Mouse (Mus musculus) neural tube, embryonic 15.5 days (tissue): ENCODE data around the gene Cacna2d4. TPM values are rescaled to one million over a fixed set of nuclear protein-coding genes. Genes with fewer than 3 reads are reported as not detected.
A peak's percentile ranks its signal among the peaks of the same experiment; 100 is the strongest.

Source experiments
- ATAC-seq: fragments of 200-750 bp; cut with Nextera tagmentation; 2 replicates; pipeline ENCODE4 v1.8.0; 2017; ENCODE audit warnings: mild to moderate bottlenecking, moderate TSS enrichment, moderate library complexity; ENCODE audit not compliant: low FRiP score
- H3K27ac ChIP-seq: fragments of 300-500 bp; sonication (generic); replicated peaks from 2 replicates; pipeline ENCODE4 v1.5.1; 2015; ENCODE audit warnings: mild to moderate bottlenecking, inconsistent platforms
- H3K27me3 ChIP-seq: fragments of 300-500 bp; sonication (generic); replicated peaks from 2 replicates; pipeline ENCODE4 v1.6.1; 2015; ENCODE audit warnings: inconsistent platforms
- H3K36me3 ChIP-seq: fragments of 300-500 bp; sonication (generic); 2 replicates; pipeline ENCODE4 v1.6.1; 2015; ENCODE audit warnings: inconsistent platforms
- H3K4me1 ChIP-seq: fragments of 300-500 bp; sonication (generic); 2 replicates; pipeline ENCODE4 v1.6.1; 2015; ENCODE audit warnings: inconsistent platforms
- H3K4me2 ChIP-seq: fragments of 300-500 bp; sonication (generic); 2 replicates; pipeline ENCODE4 v1.6.1; 2015; ENCODE audit warnings: inconsistent platforms, mild to moderate bottlenecking, moderate library complexity
- H3K4me3 ChIP-seq: fragments of 300-500 bp; sonication (generic); replicated peaks from 2 replicates; pipeline ENCODE4 v1.5.1; 2015; ENCODE audit warnings: mild to moderate bottlenecking, inconsistent platforms
- H3K9ac ChIP-seq: fragments of 300-500 bp; sonication (generic); replicated peaks from 2 replicates; pipeline ENCODE4 v1.6.1; 2015; ENCODE audit warnings: mild to moderate bottlenecking, inconsistent platforms
- H3K9me3 ChIP-seq: fragments of 300-500 bp; sonication (generic); replicated peaks from 2 replicates; pipeline ENCODE4 v1.6.1; 2016; ENCODE audit warnings: inconsistent platforms
- WGBS: fragments of 180-500 bp; shearing (Covaris S2); methylation state at CpG from one replicate; pipeline ENCODE4 v1.1.7; 2015; ENCODE audit warnings: mixed read lengths; 5-methylcytosine and 5-hydroxymethylcytosine counted together
- polyA plus RNA-seq: library from polyadenylated mRNA; unstranded; fragments of >200 nt; fragmentation: Nextera tagmentation; extraction: Ambion mirVana; gene quantifications from 2 replicates; pipeline ENCODE4 v1.2.1, GENCODE M21; 2015

Cacna2d4 gene
- polyA plus RNA-seq, 1 experiment from 2014 or later = 0.40 TPM

- no peaks in the 10 kb centered on the region for H3K36me3 ChIP-seq
- H3K9me3 ChIP-seq = no peaks in the 10 kb centered on the region
- H3K9ac ChIP-seq = no peak overlapping the region
- 78% methylated on average over 5 of the region's 5 CpGs for WGBS
- no peak for ATAC-seq
- no peak overlapping the region for H3K4me2 ChIP-seq
- H3K4me3 ChIP-seq = no peak overlapping the region
- no peaks in the 10 kb centered on the region for H3K4me1 ChIP-seq
- no peak overlapping the region for H3K27ac ChIP-seq
- no peaks in the 10 kb centered on the region for H3K27me3 ChIP-seq
Observed at GRCm38 (mm10) chr6:119375035-119375434, 138.7 kb downstream of the Cacna2d4 start.

- H3K4me1 ChIP-seq = no peaks in the 10 kb centered on the region
- H3K4me2 ChIP-seq = no peak overlapping the region
- no peaks in the 10 kb centered on the region for H3K27me3 ChIP-seq
- no peak overlapping the region for H3K9ac ChIP-seq
- WGBS = 86% methylated on average over 2 of the region's 2 CpGs
- H3K27ac ChIP-seq = no peak overlapping the region
- no peaks in the 10 kb centered on the region for H3K36me3 ChIP-seq
- no peak for ATAC-seq
- no peaks in the 10 kb centered on the region for H3K9me3 ChIP-seq
- no peak overlapping the region for H3K4me3 ChIP-seq
Observed at GRCm38 (mm10) chr6:119377613-119378012, 141.3 kb downstream of the Cacna2d4 start.

GRCm38 (mm10) chr6:119378631-119379030 is 142.3 kb downstream of the Cacna2d4 start:
- Histone ChIP-seq H3K4me2 (no peak overlapping the region), H3K4me1 (0 out of 2 replicates have a peak, but pooled peaks cover 1% of the 10 kb centered on the region), H3K9ac (no peak overlapping the region), H3K4me3 (no peak overlapping the region), H3K27ac (no peak overlapping the region), H3K9me3 (no peaks in the 10 kb centered on the region), H3K27me3 (no peaks in the 10 kb centered on the region), H3K36me3 (no peaks in the 10 kb centered on the region)
- ATAC-seq = no peak
- WGBS = 79% methylated on average over 1 of the region's 1 CpGs

DNA sequence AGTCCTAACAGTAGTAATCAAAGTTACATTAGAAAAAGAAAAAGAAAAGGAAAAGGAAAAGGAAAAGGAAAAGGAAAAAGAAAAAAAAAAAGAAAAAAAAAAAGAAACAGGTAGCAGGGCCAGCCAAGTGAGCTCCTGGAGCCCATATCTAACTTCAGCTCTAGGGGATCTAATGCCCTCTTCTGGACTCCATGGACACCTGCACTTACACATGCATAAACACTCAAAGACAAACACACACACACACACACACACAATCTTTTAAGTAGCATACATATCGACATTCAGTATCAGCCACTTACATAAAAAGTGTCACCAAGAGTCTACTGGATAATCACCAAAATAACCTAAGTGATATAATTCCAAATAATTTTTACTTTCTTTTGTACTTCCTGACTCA is 149.3 kb downstream of the Cacna2d4 start:
- no peaks in the 10 kb centered on the region for H3K9me3 ChIP-seq
- no peaks in the 10 kb centered on the region for H3K36me3 ChIP-seq
- WGBS = 100% methylated on average over 1 of the region's 1 CpGs
- H3K4me3 ChIP-seq = no peak overlapping the region
- H3K9ac ChIP-seq = no peak overlapping the region
- no peak overlapping the region for H3K27ac ChIP-seq
- no peaks in the 10 kb centered on the region for H3K27me3 ChIP-seq
- H3K4me1 ChIP-seq = peaks cover 35% of the 10 kb centered on the region
- no peak overlapping the region for H3K4me2 ChIP-seq
- no peak for ATAC-seq

- Histone ChIP-seq H3K4me3 (no peak overlapping the region), H3K27ac (no peak overlapping the region), H3K36me3 (no peaks in the 10 kb centered on the region), H3K27me3 (no peaks in the 10 kb centered on the region), H3K9ac (no peak overlapping the region), H3K4me1 (peaks cover 35% of the 10 kb centered on the region), H3K9me3 (no peaks in the 10 kb centered on the region), H3K4me2 (no peak overlapping the region)
- no peak for ATAC-seq
- 87% methylated on average over 4 of the region's 4 CpGs for WGBS
Observed at GRCm38 (mm10) chr6:119386421-119386820, 150.1 kb downstream of the Cacna2d4 start.

DNA sequence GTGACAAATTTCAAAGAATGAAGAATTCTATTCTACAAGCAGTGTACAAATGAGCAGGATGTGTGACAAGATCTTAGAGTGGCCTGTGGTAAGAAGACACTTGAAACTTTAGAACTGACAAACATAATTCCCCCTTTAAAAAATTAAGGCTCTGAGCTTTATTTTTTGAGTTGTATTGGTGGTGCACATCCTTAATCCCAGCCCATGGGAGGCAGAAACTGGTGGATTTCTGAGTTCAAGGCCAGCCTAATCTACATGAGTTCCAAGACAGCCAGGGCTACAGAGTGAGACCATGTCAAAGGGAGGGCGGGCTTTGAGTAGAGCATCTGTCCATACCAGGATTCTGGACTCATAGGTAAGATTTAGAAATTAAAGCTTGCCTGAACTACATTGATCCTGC is 150.5 kb downstream of the Cacna2d4 start:
- Histone ChIP-seq H3K27ac (no peak overlapping the region), H3K27me3 (no peaks in the 10 kb centered on the region), H3K9ac (no peak overlapping the region), H3K4me3 (peak overlapping the region; percentile 80; the same call in 1 of the 2 replicates), H3K4me1 (peaks cover 35% of the 10 kb centered on the region), H3K9me3 (no peaks in the 10 kb centered on the region), H3K36me3 (no peaks in the 10 kb centered on the region), H3K4me2 (peak overlapping the region; percentile 86)
- 100% methylated on average over 1 of the region's 1 CpGs for WGBS
- no peak for ATAC-seq

DNA sequence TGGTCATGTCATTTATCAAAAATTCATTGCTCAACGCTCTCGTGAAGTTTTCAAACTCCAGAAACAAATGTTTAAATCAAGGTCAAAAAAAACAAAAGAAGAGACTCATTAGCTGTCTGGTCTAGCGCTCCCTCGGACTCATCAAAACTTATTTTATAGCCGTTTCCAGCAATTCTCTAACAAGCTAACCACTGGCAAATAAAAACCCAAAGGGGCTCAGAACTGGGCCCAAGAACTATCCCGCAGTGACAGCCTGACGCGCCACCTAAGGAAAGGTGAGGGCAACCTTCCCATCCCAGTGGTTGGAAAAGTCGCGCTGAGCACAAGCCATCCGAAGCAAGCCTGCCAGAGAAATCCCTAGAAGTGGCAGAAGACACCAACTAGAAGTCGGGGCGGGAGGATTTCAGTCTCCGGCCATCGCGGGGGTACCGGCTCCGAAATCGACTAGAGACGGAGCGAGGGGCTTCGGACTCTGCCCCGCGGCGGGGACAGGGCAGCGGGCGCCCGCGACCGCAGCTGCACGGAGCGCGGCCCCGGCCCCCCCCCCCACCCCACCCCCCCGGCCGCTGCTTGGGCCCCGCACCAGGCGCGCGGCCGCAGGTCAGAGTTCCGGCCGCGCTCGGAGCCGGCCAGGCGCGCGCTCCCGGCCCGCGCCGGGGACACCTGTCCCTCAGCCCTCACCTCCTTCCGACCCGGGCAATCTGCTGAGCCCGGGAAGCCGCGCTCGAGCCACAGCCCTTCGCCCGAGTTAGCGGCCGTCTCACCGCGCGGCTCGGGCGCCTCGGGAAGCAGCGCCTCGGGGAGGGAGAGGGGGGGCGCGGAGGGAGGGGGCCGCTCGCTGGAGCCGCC is 151.7 kb downstream of the Cacna2d4 start:
- WGBS = under 1% methylated on average over 37 of the region's 76 CpGs
- peak; percentile 84 for ATAC-seq
- H3K27me3 ChIP-seq = no peaks in the 10 kb centered on the region
- H3K9me3 ChIP-seq = no peaks in the 10 kb centered on the region
- peak overlapping the region; percentile 86 for H3K4me2 ChIP-seq
- H3K9ac ChIP-seq = peak overlapping the region; percentile 77
- H3K27ac ChIP-seq = peak overlapping the region; percentile 94
- H3K4me3 ChIP-seq = peak overlapping the region; percentile 80
- H3K36me3 ChIP-seq = no peaks in the 10 kb centered on the region
- H3K4me1 ChIP-seq = peaks cover 35% of the 10 kb centered on the region

DNA sequence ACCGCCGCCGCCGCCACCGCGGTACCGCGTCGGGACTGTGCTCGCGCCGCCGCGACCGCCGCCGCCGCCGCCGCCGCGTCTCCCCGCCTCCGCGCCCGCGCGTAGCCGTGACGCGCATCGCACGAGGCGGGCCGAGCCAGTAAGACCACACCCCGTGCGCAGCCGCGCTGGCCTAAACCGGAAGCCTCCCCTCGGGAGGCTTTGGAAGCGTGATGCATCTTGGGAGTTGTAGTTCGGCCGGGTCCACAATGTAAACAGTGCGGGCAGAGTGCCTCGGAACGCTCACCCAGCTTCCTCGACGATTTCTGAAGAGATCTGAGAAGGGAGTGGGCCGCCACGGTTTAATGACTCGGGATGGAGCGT is 152.3 kb downstream of the Cacna2d4 start:
- WGBS = 1% methylated on average over 14 of the region's 53 CpGs
- H3K4me1 ChIP-seq = peaks cover 34% of the 10 kb centered on the region
- H3K9me3 ChIP-seq = no peaks in the 10 kb centered on the region
- H3K4me3 ChIP-seq = peak overlapping the region; percentile 80
- H3K4me2 ChIP-seq = peak overlapping the region; percentile 57
- ATAC-seq = peak; percentile 99
- H3K36me3 ChIP-seq = no peaks in the 10 kb centered on the region
- H3K27me3 ChIP-seq = no peaks in the 10 kb centered on the region
- H3K27ac ChIP-seq = peak overlapping the region; percentile 94
- peak overlapping the region; percentile 77 for H3K9ac ChIP-seq

DNA sequence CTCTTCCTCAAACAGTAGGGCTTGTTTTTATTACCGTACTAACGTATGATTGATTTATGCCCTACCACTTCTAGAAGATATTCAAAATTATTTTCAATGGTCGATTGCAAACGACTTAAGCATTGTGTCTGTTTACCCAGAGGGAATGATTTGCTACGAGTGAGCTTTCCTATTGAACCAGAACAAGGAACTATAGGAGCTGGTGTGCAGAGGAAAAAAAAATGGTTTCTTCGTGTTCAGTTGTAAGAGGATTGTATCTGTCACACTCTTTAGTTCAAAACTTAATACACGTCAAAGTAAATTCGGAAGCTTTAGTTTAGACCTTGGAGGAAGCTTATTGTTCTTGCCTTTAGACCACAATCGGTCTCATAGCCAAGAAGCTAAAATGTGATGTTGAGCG is 152.8 kb downstream of the Cacna2d4 start:
- WGBS = 17% methylated on average over 10 of the region's 10 CpGs
- Histone ChIP-seq H3K27me3 (no peaks in the 10 kb centered on the region), H3K27ac (peak overlapping the region; percentile 86), H3K36me3 (no peaks in the 10 kb centered on the region), H3K4me3 (peak overlapping the region; percentile 80), H3K9ac (peak overlapping the region; percentile 51), H3K9me3 (no peaks in the 10 kb centered on the region), H3K4me1 (peaks cover 33% of the 10 kb centered on the region), H3K4me2 (peak overlapping the region; percentile 57)
- ATAC-seq = no peak; the same call in none of the 2 replicates

- Histone ChIP-seq H3K4me2 (no peak overlapping the region), H3K36me3 (no peaks in the 10 kb centered on the region), H3K9me3 (no peaks in the 10 kb centered on the region), H3K9ac (no peak overlapping the region), H3K27me3 (no peaks in the 10 kb centered on the region), H3K4me1 (peaks cover 30% of the 10 kb centered on the region), H3K4me3 (no peak overlapping the region), H3K27ac (no peak overlapping the region)
- 95% methylated on average over 4 of the region's 4 CpGs for WGBS
- ATAC-seq = no peak
Observed at GRCm38 (mm10) chr6:119390728-119391127, 154.4 kb downstream of the Cacna2d4 start.

- Histone ChIP-seq H3K27me3 (no peaks in the 10 kb centered on the region), H3K9ac (no peak overlapping the region), H3K36me3 (no peaks in the 10 kb centered on the region), H3K4me3 (no peak overlapping the region), H3K27ac (no peak overlapping the region), H3K4me2 (no peak overlapping the region), H3K9me3 (no peaks in the 10 kb centered on the region), H3K4me1 (peaks cover 12% of the 10 kb centered on the region)
- no peak for ATAC-seq
- 79% methylated on average over 9 of the region's 9 CpGs for WGBS
Observed at GRCm38 (mm10) chr6:119392836-119393235, 156.5 kb downstream of the Cacna2d4 start.
